Mouse (Mus musculus) megakaryocyte-erythroid progenitor cell, adult 5 weeks (primary cell): ENCODE results near the gene Sema6d. TPM values are rescaled to one million over a fixed set of nuclear protein-coding genes. Genes with fewer than 3 reads are reported as not detected.

Experiments used
- polyA plus RNA-seq: library from polyadenylated mRNA; stranded (reverse); fragments of >175 nt; gene quantifications from 2 replicates; pipeline ENCODE4 v1.2.3, GENCODE M21; 2012

Sema6d gene
- 0.10 and 0.21 TPM in 2 replicates for polyA plus RNA-seq

GRCm38 (mm10) chr2:124089813-124090230, at the start of gene Sema6d:
Gene Sema6d (plus strand): TSS chr2:124089969.

